Mouse (Mus musculus): ENCODE measurements around the gene Ptprt. TPM values are rescaled to one million over a fixed set of nuclear protein-coding genes. Genes with fewer than 3 reads are reported as not detected.
"Not testable (repeated sequence)": the region's sequence is repeated elsewhere in the genome, so short reads cannot be mapped to it uniquely, and the experiment has no call there.

Ptprt gene
- polyA plus RNA-seq, 1 experiment from 2014 or later = 3.3 TPM

GRCm38 (mm10) chr2:162136176-162136575 is 524.8 kb downstream of the Ptprt start:
- H3K4me3 ChIP-seq; H3K4me1 ChIP-seq; H3K9ac ChIP-seq; H3K4me2 ChIP-seq (replicated peaks); H3K27ac ChIP-seq; H3K9me3 ChIP-seq; H3K27me3 ChIP-seq (replicated peaks); H3K36me3 ChIP-seq; ATAC-seq (ENCODE audit: low FRiP score, low read depth): not testable (repeated sequence)
- 79% methylated on average over 3 of the region's 3 CpGs for WGBS

- WGBS = 73% methylated on average over 4 of the region's 4 CpGs
- no peaks in the 10 kb centered on the region for H3K27me3 ChIP-seq (replicated peaks)
- peaks cover 4% of the 10 kb centered on the region; the same call in 1 of the 2 replicates for H3K4me1 ChIP-seq
- no peaks in the 10 kb centered on the region for H3K36me3 ChIP-seq
- H3K27ac ChIP-seq = no peak overlapping the region
- no peak overlapping the region for H3K4me2 ChIP-seq (replicated peaks)
- ATAC-seq (ENCODE audit: low FRiP score, low read depth) = peak; percentile 85
- no peaks in the 10 kb centered on the region for H3K9me3 ChIP-seq
- no peak overlapping the region for H3K9ac ChIP-seq
- no peak overlapping the region for H3K4me3 ChIP-seq
These were observed 529.2 kb downstream of the Ptprt start for GRCm38 (mm10) chr2:162131607-162132304.

DNA sequence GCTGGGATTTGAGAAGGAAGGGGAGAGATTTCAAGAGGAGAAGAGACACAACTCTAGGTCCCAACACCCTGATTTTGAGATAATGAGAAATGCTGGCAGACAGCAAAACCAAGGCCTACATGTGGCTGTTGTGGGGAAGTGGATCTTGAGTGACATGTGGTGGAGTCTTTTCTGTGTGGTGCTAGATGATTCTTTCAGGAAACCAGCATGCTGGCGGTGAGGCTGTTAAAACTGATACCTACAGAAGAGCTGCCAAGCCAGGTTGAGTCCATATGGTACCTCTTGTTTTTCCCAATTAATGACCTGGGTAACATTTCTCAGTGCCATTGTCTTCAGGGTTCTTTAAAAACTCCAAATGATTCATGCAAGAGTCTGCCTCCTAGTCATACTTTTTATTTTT is 531.1 kb downstream of the Ptprt start:
- H3K4me3 ChIP-seq = no peak overlapping the region
- ATAC-seq (ENCODE audit: low FRiP score, low read depth) = no peak
- WGBS = 89% methylated on average over 1 of the region's 1 CpGs
- no peaks in the 10 kb centered on the region for H3K27me3 ChIP-seq (replicated peaks)
- peaks cover 4% of the 10 kb centered on the region; the same call in 1 of the 2 replicates for H3K4me1 ChIP-seq
- no peak overlapping the region for H3K4me2 ChIP-seq (replicated peaks)
- H3K9ac ChIP-seq = no peak overlapping the region
- no peaks in the 10 kb centered on the region for H3K36me3 ChIP-seq
- H3K27ac ChIP-seq = no peak overlapping the region
- H3K9me3 ChIP-seq = no peaks in the 10 kb centered on the region

- WGBS = 91% methylated on average over 2 of the region's 2 CpGs
- ATAC-seq (ENCODE audit: low FRiP score, low read depth) = no peak
- H3K4me2 ChIP-seq (replicated peaks) = no peak overlapping the region
These were observed 542.9 kb downstream of the Ptprt start for GRCm38 (mm10) chr2:162118041-162118440.

DNA sequence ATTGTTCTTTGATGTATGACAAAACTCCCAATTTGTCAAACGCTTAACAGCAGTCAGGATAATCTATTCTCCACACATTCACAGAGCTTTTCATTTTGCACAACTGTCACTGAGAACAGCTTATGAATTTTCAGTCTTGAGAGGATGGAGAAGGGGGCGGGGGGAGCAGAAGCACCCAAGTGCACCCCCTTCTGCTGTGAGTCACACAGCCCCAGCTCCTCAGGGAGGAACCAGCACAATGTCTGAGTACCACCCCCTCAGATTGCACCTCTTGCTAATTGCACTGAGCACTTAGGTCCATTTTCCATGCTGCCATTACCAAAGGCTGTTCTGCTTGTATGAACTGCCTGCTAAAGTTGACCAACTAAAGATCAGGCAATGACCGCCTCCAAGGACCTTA is 578.6 kb downstream of the Ptprt start:
- ATAC-seq (ENCODE audit: low FRiP score, low read depth) = no peak
- Histone ChIP-seq H3K27ac (no peak overlapping the region), H3K9ac (no peak overlapping the region), H3K4me1 (no peaks in the 10 kb centered on the region), H3K4me3 (no peak overlapping the region), H3K36me3 (no peaks in the 10 kb centered on the region), H3K4me2 (replicated peaks) (no peak overlapping the region), H3K9me3 (no peaks in the 10 kb centered on the region), H3K27me3 (replicated peaks) (no peaks in the 10 kb centered on the region)
- WGBS = 78% methylated on average over 3 of the region's 3 CpGs

More at GRCm38 (mm10) chr2:162118041-162118440, 542.9 kb downstream of the Ptprt start:
- H3K4me3 ChIP-seq = no peak overlapping the region
- H3K9ac ChIP-seq = no peak overlapping the region
- no peak overlapping the region for H3K27ac ChIP-seq
- H3K4me1 ChIP-seq = no peaks in the 10 kb centered on the region
- H3K36me3 ChIP-seq = no peaks in the 10 kb centered on the region
- H3K9me3 ChIP-seq = no peaks in the 10 kb centered on the region
- H3K27me3 ChIP-seq (replicated peaks) = no peaks in the 10 kb centered on the region

DNA sequence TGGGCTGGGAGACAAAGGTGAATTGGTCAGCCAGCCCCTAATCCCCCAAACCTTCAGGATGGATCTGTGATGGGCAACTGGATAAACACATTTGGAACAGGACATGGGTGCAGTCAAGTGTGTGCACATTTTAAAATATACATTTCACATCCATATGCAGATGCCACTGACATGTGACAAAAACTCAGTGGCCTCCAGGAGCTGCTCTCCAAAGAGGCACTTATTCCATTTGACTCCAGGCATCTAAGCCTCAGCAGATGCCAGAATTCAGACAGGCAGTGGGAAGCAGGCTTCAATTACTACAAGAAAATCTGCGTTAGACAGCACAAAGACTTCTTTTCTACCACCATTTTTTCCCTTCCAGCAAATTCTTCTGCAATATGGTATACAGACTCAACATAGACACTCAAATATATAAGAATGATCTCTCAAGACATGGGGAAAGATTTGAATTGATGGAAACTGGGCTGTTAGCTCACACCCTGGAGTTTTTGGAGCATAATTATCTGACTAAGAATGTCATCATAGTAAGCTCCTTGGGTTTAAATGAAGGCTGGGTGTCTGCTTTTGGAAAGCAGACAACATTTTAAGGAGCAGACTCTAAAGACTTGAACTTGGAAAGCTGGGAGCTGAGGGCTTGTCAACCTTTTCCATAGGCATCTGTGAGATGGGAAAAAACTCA is 580.1 kb downstream of the Ptprt start:
- H3K36me3 ChIP-seq = no peaks in the 10 kb centered on the region
- WGBS = 83% methylated on average over 1 of the region's 1 CpGs
- no peak overlapping the region for H3K9ac ChIP-seq
- no peak overlapping the region for H3K4me2 ChIP-seq (replicated peaks)
- no peaks in the 10 kb centered on the region for H3K4me1 ChIP-seq
- no peak for ATAC-seq (ENCODE audit: low FRiP score, low read depth)
- H3K27ac ChIP-seq = no peak overlapping the region
- no peaks in the 10 kb centered on the region for H3K9me3 ChIP-seq
- no peaks in the 10 kb centered on the region for H3K27me3 ChIP-seq (replicated peaks)
- H3K4me3 ChIP-seq = no peak overlapping the region

DNA sequence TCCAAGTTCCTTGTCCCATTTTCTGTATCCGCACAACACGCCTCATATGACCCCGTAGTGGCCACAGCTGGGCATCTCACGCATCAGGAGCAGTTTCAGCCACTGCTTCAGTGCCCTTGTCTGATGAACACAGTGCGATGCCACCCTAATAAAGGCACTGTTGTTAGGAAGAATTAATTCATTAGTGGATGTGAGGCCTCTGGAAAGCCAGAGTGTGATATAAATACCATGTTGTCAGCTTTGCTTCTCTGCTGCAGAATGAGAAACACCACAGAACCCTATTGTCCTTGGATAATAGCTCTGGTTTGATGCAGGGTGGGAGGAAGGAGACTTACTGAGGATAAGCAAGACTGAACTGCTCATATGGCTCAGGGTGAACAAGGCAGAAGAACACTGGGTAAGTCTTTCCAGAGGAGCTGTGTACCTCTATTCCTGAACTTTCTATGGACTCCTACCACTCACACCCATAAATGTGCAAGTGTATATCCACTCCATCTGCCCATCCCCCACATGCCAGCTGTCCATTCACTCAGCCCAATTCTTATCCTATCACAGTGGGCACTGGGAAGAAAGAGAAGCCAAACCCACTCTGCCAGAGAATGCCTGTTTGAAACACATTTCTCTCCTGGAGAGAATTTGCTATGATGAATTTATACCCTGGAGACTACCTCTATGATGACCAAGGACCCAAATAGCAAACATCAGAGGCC is 582.2 kb downstream of the Ptprt start:
- Histone ChIP-seq H3K9me3 (no peaks in the 10 kb centered on the region), H3K9ac (no peak overlapping the region), H3K4me2 (replicated peaks) (no peak overlapping the region), H3K4me1 (no peaks in the 10 kb centered on the region), H3K27ac (no peak overlapping the region), H3K4me3 (no peak overlapping the region), H3K27me3 (replicated peaks) (no peaks in the 10 kb centered on the region), H3K36me3 (no peaks in the 10 kb centered on the region)
- 0 out of 2 replicates have a peak, but pooled peaks have one; percentile 33 for ATAC-seq (ENCODE audit: low FRiP score, low read depth)
- WGBS = 90% methylated on average over 5 of the region's 5 CpGs

- Histone ChIP-seq H3K27ac (no peak overlapping the region), H3K4me3 (no peak overlapping the region), H3K9me3 (no peaks in the 10 kb centered on the region), H3K9ac (no peak overlapping the region), H3K27me3 (replicated peaks) (no peaks in the 10 kb centered on the region), H3K4me2 (replicated peaks) (no peak overlapping the region), H3K4me1 (no peaks in the 10 kb centered on the region), H3K36me3 (no peaks in the 10 kb centered on the region)
- no peak for ATAC-seq (ENCODE audit: low FRiP score, low read depth)
- 96% methylated on average over 3 of the region's 3 CpGs for WGBS
These were observed 608.1 kb downstream of the Ptprt start for GRCm38 (mm10) chr2:162052816-162053215.

DNA sequence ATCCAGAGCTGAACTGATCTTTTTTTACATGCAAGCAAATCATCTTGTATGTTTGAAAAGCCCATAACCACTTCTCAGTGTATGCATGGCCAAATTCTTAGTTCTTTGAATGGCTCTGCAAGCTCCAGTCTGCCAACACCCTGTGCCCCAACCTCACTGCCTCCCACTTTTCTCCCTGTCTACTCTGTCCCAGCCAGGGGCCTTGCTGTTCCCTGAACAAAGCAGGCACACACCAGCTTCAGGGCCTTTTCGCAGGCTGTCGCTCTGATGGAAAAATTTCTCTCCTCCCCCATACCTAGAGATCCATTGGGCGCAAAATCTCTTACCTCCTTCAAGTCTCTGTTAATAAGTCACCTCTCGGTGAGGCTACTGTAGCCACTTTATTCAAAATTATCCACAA is 610.7 kb downstream of the Ptprt start:
- Histone ChIP-seq H3K27me3 (replicated peaks) (no peaks in the 10 kb centered on the region), H3K4me1 (no peaks in the 10 kb centered on the region), H3K4me3 (no peak overlapping the region), H3K9me3 (no peaks in the 10 kb centered on the region), H3K27ac (no peak overlapping the region), H3K4me2 (replicated peaks) (no peak overlapping the region), H3K36me3 (no peaks in the 10 kb centered on the region), H3K9ac (no peak overlapping the region)
- 91% methylated on average over 4 of the region's 4 CpGs for WGBS
- no peak for ATAC-seq (ENCODE audit: low FRiP score, low read depth)

DNA sequence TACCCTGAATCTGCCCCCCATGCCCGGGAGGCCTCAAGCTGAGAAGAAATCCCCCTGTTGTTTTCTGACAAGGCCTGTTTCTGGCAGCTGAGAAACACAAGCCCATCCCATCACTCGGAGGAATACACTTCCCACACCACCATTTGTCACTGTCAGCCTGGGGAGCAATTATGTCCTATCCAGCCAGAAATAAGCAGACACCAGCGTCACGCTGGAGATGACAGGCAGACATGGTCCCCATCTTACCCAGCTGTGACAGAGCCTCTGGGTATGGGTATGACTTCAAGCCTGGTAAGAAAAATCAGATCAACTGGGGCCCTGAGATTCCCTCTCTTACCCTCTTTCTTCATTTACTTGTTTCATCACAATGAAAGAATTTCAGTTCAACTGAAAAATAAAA is 625.3 kb downstream of the Ptprt start:
- Histone ChIP-seq H3K27ac (no peak overlapping the region), H3K27me3 (replicated peaks) (no peaks in the 10 kb centered on the region), H3K4me3 (no peak overlapping the region), H3K36me3 (no peaks in the 10 kb centered on the region), H3K9ac (no peak overlapping the region), H3K4me2 (replicated peaks) (no peak overlapping the region), H3K9me3 (no peaks in the 10 kb centered on the region), H3K4me1 (no peaks in the 10 kb centered on the region)
- 55% methylated on average over 4 of the region's 4 CpGs for WGBS
- ATAC-seq (ENCODE audit: low FRiP score, low read depth) = no peak

DNA sequence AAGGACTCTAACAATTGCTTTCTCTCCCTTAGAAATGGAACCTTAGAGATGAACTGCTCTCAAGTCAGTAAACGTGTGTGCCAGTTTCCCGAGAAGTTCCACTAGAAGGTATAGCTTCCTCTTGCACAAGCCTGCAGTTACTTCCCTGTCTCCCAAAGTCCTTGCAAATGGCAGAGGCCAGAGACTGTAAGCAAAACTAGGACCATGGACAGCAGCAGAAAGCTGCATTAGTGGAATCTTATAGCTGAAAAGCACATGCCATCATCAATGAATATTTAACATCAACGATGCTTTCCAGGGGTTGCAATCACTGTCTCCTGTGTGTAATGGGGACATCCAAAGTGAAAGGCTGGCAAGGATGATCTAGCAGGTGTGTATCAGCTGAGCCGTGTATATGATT is 629.3 kb downstream of the Ptprt start:
- ATAC-seq (ENCODE audit: low FRiP score, low read depth) = no peak
- H3K4me2 ChIP-seq (replicated peaks) = no peak overlapping the region
- no peak overlapping the region for H3K9ac ChIP-seq
- WGBS = 82% methylated on average over 4 of the region's 4 CpGs
- no peaks in the 10 kb centered on the region for H3K36me3 ChIP-seq
- H3K27me3 ChIP-seq (replicated peaks) = no peaks in the 10 kb centered on the region
- no peak overlapping the region for H3K27ac ChIP-seq
- no peaks in the 10 kb centered on the region for H3K4me1 ChIP-seq
- no peaks in the 10 kb centered on the region for H3K9me3 ChIP-seq
- no peak overlapping the region for H3K4me3 ChIP-seq

DNA sequence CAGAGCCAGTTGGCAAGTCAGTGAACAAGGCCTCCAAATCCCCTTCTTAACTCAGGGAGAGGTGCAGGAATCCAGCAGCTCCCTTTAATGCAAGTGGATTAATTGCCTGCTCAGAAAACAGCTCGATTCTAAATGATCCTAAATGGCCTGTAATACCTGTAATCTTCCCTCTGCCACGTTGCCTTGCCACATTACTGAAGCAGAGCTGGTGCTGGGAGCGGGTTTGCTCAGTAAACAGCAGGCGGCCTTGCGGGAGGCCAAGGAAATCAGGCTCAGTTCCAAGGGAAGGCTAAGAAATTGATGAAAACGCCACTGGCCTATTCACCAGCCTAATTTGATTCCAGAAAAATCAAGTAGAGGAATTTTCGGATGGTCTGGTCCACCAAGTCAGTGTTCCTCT is 659.9 kb downstream of the Ptprt start:
- Histone ChIP-seq H3K4me1 (no peaks in the 10 kb centered on the region), H3K9me3 (no peaks in the 10 kb centered on the region), H3K27me3 (replicated peaks) (no peaks in the 10 kb centered on the region), H3K4me3 (no peak overlapping the region), H3K4me2 (replicated peaks) (no peak overlapping the region), H3K9ac (no peak overlapping the region), H3K36me3 (no peaks in the 10 kb centered on the region), H3K27ac (no peak overlapping the region)
- ATAC-seq (ENCODE audit: low FRiP score, low read depth) = no peak
- WGBS = 68% methylated on average over 7 of the region's 7 CpGs

Measured in neural tube, embryonic 12.5 days (tissue).